20 mouse cellular contexts compared by ENCODE assay signal in genomic region chr9:113087786-113088185, GRCm38 (mm10).
DNase-seq lines count a peak whose midpoint lies in the region; ATAC-seq and TF ChIP-seq lines count a peak whose summit lies in the region.
"Had no signal": no experiment of that assay in that cellular context is flagged by ENCODE, and none has a peak within 500 bp of the region (broad histone marks: within the 10 kb centered on the region; RNA-seq: fewer than 3 reads in every experiment).

No protein-coding gene starts in this region.

- no peaks in the 10 kb centered on the region for H3K4me1 ChIP-seq in forebrain, postnatal 0 days (ENCODE audit: insufficient read depth)
- 0 out of 2 replicates have a peak, but pooled peaks cover 2% of the 10 kb centered on the region for H3K4me1 ChIP-seq in forebrain, embryonic 16.5 days (replicated peaks; ENCODE audit: control insufficient read depth, insufficient read depth, low read length)
- no peaks in the 10 kb centered on the region for H3K4me1 ChIP-seq in midbrain, embryonic 13.5 days (replicated peaks)
- H3K4me1 ChIP-seq: heart, embryonic 13.5 days; hindbrain, embryonic 15.5 days; midbrain, embryonic 15.5 days; stomach, embryonic 15.5 days had no signal

- peak; percentile 56 for DNase-seq in forebrain, postnatal 0 days
- DNase-seq in brain, adult 2 months (ENCODE audit: low read depth, low spot score) = peak; percentile 75
- DNase-seq in frontal cortex, postnatal 10 days (ENCODE audit: low spot score in 2 of 2) = peak; percentile 8 to 15
- DNase-seq in right cerebral cortex, postnatal 10 days (ENCODE audit: low spot score in 2 of 2) = peak; percentile 73 to 74
- no peak for DNase-seq in thymus, postnatal 36 days
- DNase-seq: adrenal gland, postnatal 14 days; heart, postnatal 36 days had no signal

- 60% methylated on average over 10 of the region's 10 CpGs for WGBS in forebrain, postnatal 0 days
- 76% methylated on average over 10 of the region's 10 CpGs for WGBS in forebrain, embryonic 16.5 days
- WGBS in midbrain, embryonic 13.5 days = 86% methylated on average over 10 of the region's 10 CpGs

- peak; percentile 54; the same call in 1 of the 2 replicates for ATAC-seq in forebrain, postnatal 0 days
- ATAC-seq in forebrain, embryonic 16.5 days = no peak
- ATAC-seq in midbrain, embryonic 13.5 days = no peak
- ATAC-seq: activated CD4-positive, CD25-positive, alpha-beta regulatory T cell, adult 4 months; intestine, embryonic 16.5 days; lung, postnatal 0 days; midbrain, embryonic 15.5 days; Patski had no signal

- no peak overlapping the region for H3K4me2 ChIP-seq in forebrain, postnatal 0 days (ENCODE audit: low read depth)
- no peak overlapping the region for H3K4me2 ChIP-seq in forebrain, embryonic 16.5 days (ENCODE audit: low read length)
- no peak overlapping the region for H3K4me2 ChIP-seq in midbrain, embryonic 13.5 days (replicated peaks)
- H3K4me2 ChIP-seq: heart, embryonic 13.5 days; hindbrain, embryonic 15.5 days; kidney, embryonic 15.5 days; limb, embryonic 13.5 days; midbrain, embryonic 15.5 days; stomach, embryonic 15.5 days had no signal

- no peak overlapping the region for H3K4me3 ChIP-seq in forebrain, postnatal 0 days (ENCODE audit: low read depth, low read length)
- no peak overlapping the region for H3K4me3 ChIP-seq in forebrain, embryonic 16.5 days (replicated peaks; ENCODE audit: low read length)
- H3K4me3 ChIP-seq in midbrain, embryonic 13.5 days (replicated peaks) = no peak overlapping the region
- H3K4me3 ChIP-seq: heart, embryonic 13.5 days; hindbrain, embryonic 15.5 days; kidney, embryonic 15.5 days; limb, embryonic 13.5 days; midbrain, embryonic 15.5 days; stomach, embryonic 15.5 days had no signal

- H3K9ac ChIP-seq in forebrain, postnatal 0 days = no peak overlapping the region
- no peak overlapping the region for H3K9ac ChIP-seq in forebrain, embryonic 16.5 days (replicated peaks; ENCODE audit: low read depth, low read length)
- no peak overlapping the region for H3K9ac ChIP-seq in midbrain, embryonic 13.5 days (replicated peaks)
- H3K9ac ChIP-seq: heart, embryonic 13.5 days; hindbrain, embryonic 15.5 days; kidney, embryonic 15.5 days; limb, embryonic 13.5 days; liver, embryonic 14.5 days; midbrain, embryonic 15.5 days; stomach, embryonic 15.5 days had no signal

- TF ChIP-seq CTCF in forebrain, postnatal 0 days (IDR thresholded peaks at IDR 0.05; ENCODE audit: low read depth) = no peak

- no peaks in the 10 kb centered on the region for H3K27me3 ChIP-seq in forebrain, postnatal 0 days (ENCODE audit: insufficient read depth, low read length)
- H3K27me3 ChIP-seq in forebrain, embryonic 16.5 days (replicated peaks; ENCODE audit: control insufficient read depth, insufficient read depth, low read length) = no peaks in the 10 kb centered on the region
- H3K27me3 ChIP-seq in midbrain, embryonic 13.5 days = no peaks in the 10 kb centered on the region
- H3K27me3 ChIP-seq: heart, embryonic 13.5 days; hindbrain, embryonic 15.5 days; kidney, embryonic 15.5 days; limb, embryonic 13.5 days; midbrain, embryonic 15.5 days; Patski; stomach, embryonic 15.5 days had no signal

- no peaks in the 10 kb centered on the region for H3K36me3 ChIP-seq in forebrain, postnatal 0 days (ENCODE audit: insufficient read depth)
- no peaks in the 10 kb centered on the region for H3K36me3 ChIP-seq in forebrain, embryonic 16.5 days (ENCODE audit: control insufficient read depth, insufficient read depth)
- H3K36me3 ChIP-seq in midbrain, embryonic 13.5 days = no peaks in the 10 kb centered on the region
- H3K36me3 ChIP-seq: heart, embryonic 13.5 days; hindbrain, embryonic 15.5 days; kidney, embryonic 15.5 days; limb, embryonic 13.5 days; midbrain, embryonic 15.5 days; stomach, embryonic 15.5 days had no signal

- peak overlapping the region; percentile 54; the same call in 1 of the 2 replicates for H3K27ac ChIP-seq in forebrain, postnatal 0 days (ENCODE audit: low read depth, low read length)
- no peak overlapping the region for H3K27ac ChIP-seq in forebrain, embryonic 16.5 days (ENCODE audit: low read length)
- no peak overlapping the region for H3K27ac ChIP-seq in midbrain, embryonic 13.5 days
- H3K27ac ChIP-seq: heart, embryonic 13.5 days; hindbrain, embryonic 15.5 days; kidney, embryonic 15.5 days; limb, embryonic 13.5 days; liver, embryonic 14.5 days; midbrain, embryonic 15.5 days; stomach, embryonic 15.5 days had no signal

- no peaks in the 10 kb centered on the region for H3K9me3 ChIP-seq in forebrain, postnatal 0 days (ENCODE audit: low read length)
- no peaks in the 10 kb centered on the region for H3K9me3 ChIP-seq in forebrain, embryonic 16.5 days (ENCODE audit: control insufficient read depth, low read length)
- H3K9me3 ChIP-seq in midbrain, embryonic 13.5 days = no peaks in the 10 kb centered on the region
- H3K9me3 ChIP-seq: heart, embryonic 13.5 days; hindbrain, embryonic 15.5 days; kidney, embryonic 15.5 days; limb, embryonic 13.5 days; midbrain, embryonic 15.5 days; stomach, embryonic 15.5 days had no signal

Comparison
In these comparisons a context has a peak if more than half of its experiments do, and no peak if none do; other contexts are left out.
1. DNase-seq: peak in forebrain, postnatal 0 days (single experiment), brain, adult 2 months (single experiment), frontal cortex, postnatal 10 days (2 of 2) and right cerebral cortex, postnatal 10 days (2 of 2); none in thymus, postnatal 36 days (0 of 2).